Mouse (Mus musculus) adrenal gland, postnatal 0 days (tissue): ENCODE measurements around the gene Klhl40. TPM values are rescaled to one million over a fixed set of nuclear protein-coding genes. Genes with fewer than 3 reads are reported as not detected.

Experiments used
- polyA plus RNA-seq: library from polyadenylated mRNA; unstranded; fragments of >200 nt; fragmentation: Nextera tagmentation; extraction: Ambion mirVana; gene quantifications from 2 replicates; pipeline ENCODE4 v1.2.1, GENCODE M21; 2015

Klhl40 gene
- 0.46 and 1.4 TPM in 2 replicates for polyA plus RNA-seq

DNA sequence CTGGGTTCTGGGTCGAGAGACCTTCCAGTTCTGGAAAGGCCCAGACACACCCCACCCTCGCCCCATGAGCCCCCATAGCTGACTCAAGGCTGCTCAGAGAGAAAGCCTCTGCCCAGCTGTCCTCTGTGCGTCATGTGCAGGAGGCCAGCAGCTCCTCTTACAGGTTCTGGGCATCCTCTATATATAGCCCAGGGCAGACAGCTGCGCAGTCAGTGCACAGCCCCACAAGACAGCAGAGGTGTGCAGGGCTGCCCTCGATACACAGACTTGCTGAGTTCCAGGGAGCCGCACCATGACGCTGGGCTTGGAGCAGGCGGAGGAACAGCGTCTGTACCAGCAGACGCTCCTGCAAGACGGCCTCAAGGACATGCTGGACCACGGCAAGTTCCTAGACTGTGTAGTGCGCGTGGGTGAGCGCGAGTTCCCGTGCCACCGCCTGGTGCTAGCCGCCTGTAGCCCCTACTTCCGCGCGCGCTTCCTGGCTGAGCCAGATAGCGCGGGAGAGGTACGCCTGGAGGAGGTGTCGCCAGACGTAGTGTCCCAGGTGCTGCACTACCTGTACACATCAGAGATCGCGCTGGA lies at the start of gene Klhl40:
Gene Klhl40, plus strand, starts transcription at position 124 of the 582 bp plus-strand sequence.

DNA sequence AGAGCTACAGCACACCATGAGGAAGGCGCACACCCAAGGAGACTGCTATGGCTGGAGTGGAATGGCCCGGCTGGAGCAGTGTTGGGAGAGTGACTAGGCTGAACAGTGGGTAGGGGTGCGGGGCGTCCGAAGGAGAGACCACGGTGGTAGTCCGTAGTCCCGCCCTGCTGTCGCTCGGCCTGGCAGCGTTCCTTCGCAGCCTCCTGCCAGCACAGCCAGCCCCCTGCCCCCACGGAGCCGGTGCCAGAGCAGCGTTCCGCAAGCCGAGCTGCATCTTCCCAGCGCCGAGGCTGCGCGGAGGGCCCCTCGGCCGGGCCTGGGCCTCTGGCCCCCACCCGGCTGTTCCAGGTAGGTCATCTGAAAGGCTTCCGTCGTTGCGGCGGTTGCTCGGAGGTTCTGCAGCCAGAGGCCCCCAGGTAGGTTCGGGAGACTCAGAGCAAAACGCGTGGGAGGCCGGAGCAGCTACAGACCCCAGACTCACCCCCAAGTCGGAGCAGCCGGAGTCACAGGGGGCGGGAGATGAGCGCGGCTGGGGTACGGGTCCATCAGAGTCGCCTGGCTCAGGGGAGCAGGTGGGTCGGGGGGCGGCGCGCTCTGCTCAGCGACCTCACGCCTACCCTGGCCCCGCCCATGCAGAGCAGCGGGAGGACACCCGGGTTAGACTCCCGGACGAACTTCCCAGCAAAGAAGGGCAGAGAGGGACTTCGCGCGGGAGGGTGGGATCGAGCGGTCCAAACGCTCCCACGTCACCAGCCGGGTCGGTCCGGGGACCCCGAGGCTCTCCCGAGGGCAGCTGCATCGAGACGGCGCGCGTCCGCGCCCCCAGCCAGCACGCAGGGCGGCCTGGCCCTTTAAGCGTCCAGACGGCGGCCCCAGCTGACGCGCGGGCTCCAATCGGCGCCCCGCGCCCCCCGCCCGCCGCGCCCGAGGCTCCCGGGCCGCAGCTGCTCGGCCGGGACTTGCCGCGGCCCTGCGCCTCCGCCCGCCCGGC lies 18.0 kb upstream of the Klhl40 start, which contains the start of gene Zfp651:
Gene Zfp651, plus strand, starts transcription at position 240 of the 991 bp plus-strand sequence.

GRCm38 (mm10) chr9:121791757-121792521 lies 14.5 kb downstream of the Klhl40 start, which contains the start of gene Hhatl:
Hhatl (minus strand) TSS chr9:121792507.

Other genes with a start within 250 kb of the Klhl40 start
- gene Lyzl4, start 135.5 kb upstream of the Klhl40 start, polyA plus RNA-seq: 0.33 TPM in 1 of 2 replicates, not detected in the other
- 0.06 and 0.22 TPM in 2 replicates for gene Vipr1, start 134.9 kb upstream of the Klhl40 start, polyA plus RNA-seq
- 4.9 and 5.5 TPM in 2 replicates for gene Sec22c, start 72.1 kb upstream of the Klhl40 start, polyA plus RNA-seq
- 170 and 246 TPM in 2 replicates for gene Ss18l2, start 67.3 kb upstream of the Klhl40 start, polyA plus RNA-seq
- gene Nktr, start 58.4 kb upstream of the Klhl40 start, polyA plus RNA-seq: 23.0 and 29.5 TPM in 2 replicates
- gene Zfp651, start 18.3 kb upstream of the Klhl40 start, polyA plus RNA-seq: 21.6 and 22.9 TPM in 2 replicates
- gene Hhatl, start 14.9 kb downstream of the Klhl40 start, polyA plus RNA-seq: 0.22 and 0.43 TPM in 2 replicates
- 0.43 and 0.99 TPM in 2 replicates for gene Ccdc13, start 61.9 kb downstream of the Klhl40 start, polyA plus RNA-seq
- 116 and 152 TPM in 2 replicates for gene Higd1a, start 80.8 kb downstream of the Klhl40 start, polyA plus RNA-seq
- gene Ackr2, start 120.7 kb downstream of the Klhl40 start, polyA plus RNA-seq: 1.0 and 1.2 TPM in 2 replicates
- 3.2 and 4.2 TPM in 2 replicates for gene Cyp8b1, start 138.7 kb downstream of the Klhl40 start, polyA plus RNA-seq
- 2.3 and 2.5 TPM in 2 replicates for gene Fam198a, start 173.4 kb downstream of the Klhl40 start, polyA plus RNA-seq
- gene Pomgnt2, start 219.5 kb downstream of the Klhl40 start, polyA plus RNA-seq: 14.9 and 17.6 TPM in 2 replicates